Mouse (Mus musculus) hindbrain, embryonic 12.5 days (tissue): Measurements from ENCODE around the gene Pif1. TPM values are rescaled to one million over a fixed set of nuclear protein-coding genes. Genes with fewer than 3 reads are reported as not detected.

Experiments used
- ATAC-seq: fragments of 200-750 bp; cut with Nextera tagmentation; 2 replicates; pipeline ENCODE4 v1.8.0; 2017; ENCODE audit warnings: moderate TSS enrichment; ENCODE audit not compliant: low FRiP score
- H3K27ac ChIP-seq: fragments of 300-500 bp; sonication (generic); 2 replicates; pipeline ENCODE4 v1.5.1; 2016; ENCODE audit warnings: mild to moderate bottlenecking
- H3K27me3 ChIP-seq: fragments of 300-500 bp; sonication (generic); 2 replicates; pipeline ENCODE4 v1.6.1; 2016; ENCODE audit warnings: mild to moderate bottlenecking
- H3K36me3 ChIP-seq: fragments of 300-500 bp; sonication (generic); 2 replicates; pipeline ENCODE4 v1.6.1; 2016; ENCODE audit warnings: mild to moderate bottlenecking
- H3K4me1 ChIP-seq: fragments of 300-500 bp; sonication (generic); 2 replicates; pipeline ENCODE4 v1.6.1; 2016
- H3K4me2 ChIP-seq: fragments of 300-500 bp; sonication (generic); replicated peaks from 2 replicates; pipeline ENCODE4 v1.6.1; 2016; ENCODE audit warnings: mild to moderate bottlenecking
- H3K4me3 ChIP-seq: fragments of 300-500 bp; sonication (generic); 2 replicates; pipeline ENCODE4 v1.5.1; 2016; ENCODE audit warnings: mild to moderate bottlenecking
- H3K9ac ChIP-seq: fragments of 300-500 bp; sonication (generic); 2 replicates; pipeline ENCODE4 v1.6.1; 2016; ENCODE audit warnings: mild to moderate bottlenecking, moderate library complexity
- H3K9me3 ChIP-seq: fragments of 300-500 bp; sonication (generic); replicated peaks from 2 replicates; pipeline ENCODE4 v1.6.1; 2016; ENCODE audit warnings: mild to moderate bottlenecking
- WGBS: fragments of 180-500 bp; shearing (Covaris S2); methylation state at CpG from one replicate; pipeline ENCODE4 v1.1.7; 2016; 5-methylcytosine and 5-hydroxymethylcytosine counted together
- polyA plus RNA-seq: library from polyadenylated mRNA; unstranded; fragments of >200 nt; fragmentation: Nextera tagmentation; extraction: Ambion mirVana; gene quantifications from 2 replicates; pipeline ENCODE4 v1.2.1, GENCODE M21; 2016

Pif1 gene
- 13.9 and 16.5 TPM in 2 replicates for polyA plus RNA-seq

DNA sequence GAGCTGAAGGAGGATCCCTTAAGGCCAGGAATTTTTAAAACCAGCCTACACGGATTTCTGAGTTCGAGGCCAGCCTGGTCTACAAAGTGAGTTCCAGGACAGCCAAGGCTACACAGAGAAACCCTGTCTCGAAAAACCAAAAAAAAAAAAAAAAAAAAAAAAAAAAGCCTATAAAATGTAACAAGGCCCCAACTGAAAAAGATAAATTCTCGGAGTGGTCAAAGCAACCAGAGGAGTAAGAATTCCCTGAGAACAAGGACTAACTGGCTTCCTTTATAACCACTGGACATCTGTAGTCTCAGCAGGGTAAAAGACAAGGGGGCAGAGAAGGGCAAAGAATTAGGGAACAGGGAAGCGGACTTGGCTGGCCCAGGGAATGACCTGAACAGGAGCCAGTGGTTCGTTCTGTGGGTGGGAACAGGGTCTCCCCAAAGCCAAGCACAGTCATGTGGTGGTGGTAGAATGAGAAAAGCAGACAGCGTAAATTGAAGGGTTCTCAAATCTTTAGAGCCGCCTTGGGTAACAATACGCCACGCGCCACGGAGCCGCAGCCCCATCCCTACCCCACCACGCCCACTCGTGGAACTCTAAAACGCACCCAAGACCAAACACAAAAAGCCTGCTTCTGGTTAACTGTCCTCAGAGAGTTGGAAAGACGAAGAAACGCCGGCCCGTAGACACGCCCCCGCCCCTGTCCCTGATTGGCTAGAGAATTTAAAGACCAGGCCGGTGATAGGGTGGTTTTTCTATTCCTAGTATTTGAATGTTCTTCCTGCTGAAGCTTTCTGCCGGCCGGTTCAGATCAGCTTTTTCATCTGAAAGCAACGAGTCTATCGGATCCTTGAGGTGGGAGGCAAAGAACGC is at the start of gene Pif1:
TSS of gene Pif1 (plus strand) at position 755 of the 864 bp plus-strand sequence.
- ATAC-seq = peak; percentile 90
- Histone ChIP-seq H3K4me2 (peak within 1 kb of the TSS; percentile 100), H3K9me3 (no peaks in the 10 kb centered on the region), H3K4me1 (peaks cover 31% of the 10 kb centered on the region), H3K27me3 (no peaks in the 10 kb centered on the region), H3K36me3 (0 out of 2 replicates have a peak, but pooled peaks cover 2% of the 10 kb centered on the region), H3K9ac (peak within 1 kb of the TSS; percentile 78), H3K4me3 (peak within 1 kb of the TSS; percentile 64), H3K27ac (peak within 1 kb of the TSS; percentile 24)
- 10% methylated on average over 28 of the region's 28 CpGs for WGBS

DNA sequence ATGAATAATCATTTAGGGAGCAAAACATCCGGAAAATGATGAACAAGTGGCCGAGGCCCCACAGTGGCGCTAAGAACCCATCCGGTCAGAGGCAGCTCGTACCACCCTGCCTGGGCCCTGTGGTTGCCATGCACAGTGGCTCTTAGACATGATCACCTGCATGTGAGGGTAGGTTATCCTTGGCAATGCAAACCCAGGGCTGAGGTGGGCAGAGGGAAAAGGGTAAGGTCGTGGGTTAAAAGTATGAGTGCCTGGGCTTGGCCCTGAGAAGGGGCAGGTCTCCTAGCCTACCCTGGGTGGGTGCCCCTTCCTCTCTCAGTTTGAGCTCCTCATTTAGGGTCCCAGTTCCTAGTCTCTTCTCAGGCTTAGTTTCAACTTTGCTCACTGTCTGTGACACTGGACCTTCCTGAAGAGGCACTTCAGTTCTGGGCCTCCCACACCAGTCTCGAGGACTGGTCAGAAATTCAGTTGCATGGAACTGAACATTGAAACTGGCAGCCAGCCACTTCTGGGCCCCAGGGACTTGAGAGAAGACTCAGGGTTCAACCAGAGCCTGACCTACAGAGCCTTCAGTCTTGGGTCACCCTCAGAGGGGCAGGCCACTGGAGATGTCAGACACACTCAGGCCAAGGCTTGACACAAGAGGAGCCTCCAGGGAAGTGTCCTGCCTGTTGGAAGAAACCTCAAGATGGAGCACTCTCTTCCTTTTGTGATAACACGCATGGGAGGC is 48.9 kb upstream of the Pif1 start:
- 88% methylated on average over 8 of the region's 8 CpGs for WGBS
- Histone ChIP-seq H3K36me3 (no peaks in the 10 kb centered on the region), H3K27me3 (no peaks in the 10 kb centered on the region), H3K9me3 (no peaks in the 10 kb centered on the region), H3K27ac (no peak overlapping the region), H3K9ac (no peak overlapping the region), H3K4me1 (no peaks in the 10 kb centered on the region), H3K4me2 (no peak overlapping the region), H3K4me3 (no peak overlapping the region)
- ATAC-seq = no peak

DNA sequence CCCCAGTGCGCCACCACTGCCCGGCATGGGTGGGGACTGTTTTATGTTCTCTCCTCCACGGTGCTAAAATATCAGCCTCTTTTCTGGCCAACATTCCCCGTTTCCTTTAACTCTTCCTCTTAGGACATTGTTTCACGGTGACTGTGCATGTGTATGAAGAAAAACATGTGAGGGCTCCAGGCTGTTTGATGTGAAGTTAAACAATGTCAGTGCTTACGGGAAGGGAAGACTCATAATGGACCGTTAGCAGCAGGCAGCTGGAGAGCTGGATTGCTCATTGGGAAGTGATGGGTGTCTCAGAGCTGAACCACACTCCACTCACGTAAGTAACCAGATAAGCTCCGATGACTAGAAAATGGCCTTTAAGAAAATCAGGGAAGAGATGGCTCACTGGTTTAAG is 47.3 kb upstream of the Pif1 start:
- H3K4me2 ChIP-seq = no peak overlapping the region
- no peaks in the 10 kb centered on the region for H3K27me3 ChIP-seq
- H3K36me3 ChIP-seq = no peaks in the 10 kb centered on the region
- WGBS = 84% methylated on average over 9 of the region's 9 CpGs
- no peak overlapping the region for H3K9ac ChIP-seq
- no peaks in the 10 kb centered on the region for H3K4me1 ChIP-seq
- no peak overlapping the region for H3K27ac ChIP-seq
- ATAC-seq = no peak
- H3K4me3 ChIP-seq = no peak overlapping the region
- H3K9me3 ChIP-seq = no peaks in the 10 kb centered on the region

DNA sequence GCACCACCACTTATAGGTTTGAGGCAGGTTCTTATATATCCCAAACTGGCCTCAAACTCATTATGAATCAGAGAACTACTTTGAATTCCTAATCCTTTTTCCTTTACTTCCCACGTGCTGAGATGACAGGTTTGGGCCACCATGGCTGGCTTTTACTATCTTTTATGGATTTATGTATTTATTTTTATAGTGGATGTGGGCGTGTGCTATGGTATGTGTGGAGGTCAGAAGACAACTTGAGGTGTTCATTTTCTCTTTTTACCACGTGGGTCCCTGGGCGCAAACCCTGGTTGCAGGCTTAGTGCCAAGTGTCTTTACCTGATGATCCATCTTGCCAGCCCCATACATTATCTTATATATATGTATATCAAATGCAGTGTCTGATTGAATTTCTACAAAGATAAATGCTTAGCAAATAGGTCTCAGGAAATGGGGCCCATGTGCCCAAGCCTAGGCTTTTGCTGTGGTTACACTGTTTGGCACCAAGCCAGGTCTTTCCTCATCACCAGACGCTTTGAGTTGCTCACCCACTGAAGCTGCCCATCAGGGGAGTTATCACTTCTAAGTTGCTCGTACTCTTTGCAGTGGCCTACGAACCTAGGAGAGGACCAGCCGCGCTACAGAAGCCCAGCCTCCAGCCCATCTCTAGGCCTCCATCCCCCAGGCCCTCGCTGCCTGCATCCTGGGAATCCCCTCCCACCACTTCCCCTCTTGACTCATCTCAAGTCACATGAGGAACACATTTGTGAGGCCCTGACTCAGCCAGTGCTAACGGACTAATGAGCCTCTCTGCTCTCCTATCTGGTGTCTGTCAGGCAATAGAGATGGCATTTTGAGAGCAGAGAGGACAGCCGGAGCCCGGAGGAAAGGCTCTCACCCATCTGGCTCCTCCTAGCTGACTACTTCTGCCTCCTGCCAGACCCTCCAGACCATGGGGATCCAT is 45.6 kb upstream of the Pif1 start:
- no peak overlapping the region for H3K9ac ChIP-seq
- H3K4me2 ChIP-seq = no peak overlapping the region
- no peaks in the 10 kb centered on the region for H3K27me3 ChIP-seq
- H3K36me3 ChIP-seq = no peaks in the 10 kb centered on the region
- H3K9me3 ChIP-seq = no peaks in the 10 kb centered on the region
- H3K4me3 ChIP-seq = no peak overlapping the region
- H3K4me1 ChIP-seq = 0 out of 2 replicates have a peak, but pooled peaks cover 5% of the 10 kb centered on the region
- no peak for ATAC-seq
- 72% methylated on average over 13 of the region's 13 CpGs for WGBS
- H3K27ac ChIP-seq = no peak overlapping the region

DNA sequence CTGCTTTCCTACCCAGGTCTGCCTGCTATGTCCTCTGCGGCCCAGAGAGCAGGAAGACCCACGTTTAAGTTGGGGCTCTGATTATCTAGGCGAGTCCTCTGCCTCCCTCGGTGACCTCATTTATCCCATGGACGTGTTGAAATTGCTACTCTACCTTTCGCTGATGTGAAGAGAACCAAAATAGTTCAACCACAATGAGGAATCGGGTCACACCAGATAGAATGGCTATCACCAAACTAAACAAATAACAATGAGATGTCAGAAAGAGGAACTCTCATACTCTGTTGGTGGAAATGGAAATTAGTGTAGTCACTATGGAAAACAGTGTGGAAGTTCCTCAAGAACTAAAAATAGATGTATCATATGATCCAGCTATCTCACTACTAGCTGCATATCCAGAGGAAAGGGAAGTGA is 44.8 kb upstream of the Pif1 start:
- Histone ChIP-seq H3K27ac (no peak overlapping the region), H3K36me3 (no peaks in the 10 kb centered on the region)
- WGBS = 84% methylated on average over 7 of the region's 7 CpGs

DNA sequence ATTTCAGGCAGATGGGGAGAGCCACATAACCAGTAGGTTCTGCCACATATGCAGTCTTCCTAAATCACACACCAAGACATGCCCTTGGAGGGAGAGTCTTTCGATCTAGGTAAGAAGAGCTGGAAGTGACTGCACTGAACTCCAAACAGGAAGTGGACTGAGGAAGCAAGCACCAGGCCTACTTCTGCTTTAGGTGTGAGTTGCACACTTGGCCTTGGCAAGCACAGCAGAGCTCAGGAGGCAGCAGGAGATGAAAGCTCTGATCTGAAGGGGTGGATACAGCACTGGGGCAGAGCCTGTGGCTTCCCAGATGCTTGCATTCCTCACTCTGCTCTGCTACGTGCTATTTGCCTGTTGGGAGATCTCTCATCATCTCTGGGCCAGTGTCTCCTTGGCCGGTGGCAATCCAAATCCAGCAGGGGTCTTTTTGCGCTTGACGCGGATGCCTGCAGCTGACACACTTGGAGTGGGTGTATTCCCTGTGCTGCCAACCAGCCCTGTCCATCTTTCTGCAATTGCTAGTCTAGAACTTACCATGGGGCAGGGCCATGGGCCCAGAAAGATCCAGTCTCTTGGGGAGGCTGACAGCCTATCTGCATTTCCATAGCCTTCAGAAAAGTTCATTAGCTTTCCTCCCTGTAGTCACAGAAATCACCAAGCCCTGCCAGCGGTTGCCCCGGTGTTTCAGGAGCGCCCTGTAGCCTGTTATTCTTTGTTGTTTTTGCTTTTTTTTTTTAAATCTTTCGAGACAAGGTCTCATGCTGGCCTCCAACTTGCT is 41.1 kb upstream of the Pif1 start:
- Histone ChIP-seq H3K4me3 (no peak overlapping the region), H3K36me3 (no peaks in the 10 kb centered on the region), H3K9ac (no peak overlapping the region), H3K4me2 (no peak overlapping the region), H3K27ac (0 out of 2 replicates have a peak overlapping the region, but pooled peaks have one; percentile 0), H3K4me1 (peaks cover 31% of the 10 kb centered on the region), H3K27me3 (no peaks in the 10 kb centered on the region), H3K9me3 (no peaks in the 10 kb centered on the region)
- 56% methylated on average over 10 of the region's 10 CpGs for WGBS
- no peak for ATAC-seq

More for the DNA sequence above, 44.8 kb upstream of the Pif1 start:
- Histone ChIP-seq H3K9ac (no peak overlapping the region), H3K4me2 (no peak overlapping the region), H3K4me3 (no peak overlapping the region), H3K27me3 (no peaks in the 10 kb centered on the region), H3K9me3 (no peaks in the 10 kb centered on the region), H3K4me1 (0 out of 2 replicates have a peak, but pooled peaks cover 5% of the 10 kb centered on the region)
- ATAC-seq = no peak

DNA sequence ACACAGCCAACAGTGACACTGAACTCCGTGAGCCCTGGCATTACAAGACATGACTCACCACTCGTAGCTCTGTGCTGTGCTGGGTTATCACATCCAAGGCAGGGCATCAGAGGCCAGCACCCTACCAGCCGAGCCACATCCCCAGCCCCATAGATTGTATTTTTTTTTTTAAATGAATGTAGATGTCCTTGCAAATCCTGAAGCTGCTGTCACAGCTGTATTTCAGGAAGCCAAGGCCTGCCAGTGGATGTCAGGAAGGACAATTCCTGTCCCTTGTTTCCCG is 40.6 kb upstream of the Pif1 start:
- ATAC-seq = no peak
- no peak overlapping the region for H3K4me2 ChIP-seq
- H3K27ac ChIP-seq = no peak overlapping the region
- WGBS = 61% methylated on average over 4 of the region's 4 CpGs
- H3K27me3 ChIP-seq = no peaks in the 10 kb centered on the region
- H3K9me3 ChIP-seq = no peaks in the 10 kb centered on the region
- H3K4me1 ChIP-seq = peaks cover 36% of the 10 kb centered on the region
- no peaks in the 10 kb centered on the region for H3K36me3 ChIP-seq
- no peak overlapping the region for H3K9ac ChIP-seq
- H3K4me3 ChIP-seq = no peak overlapping the region

DNA sequence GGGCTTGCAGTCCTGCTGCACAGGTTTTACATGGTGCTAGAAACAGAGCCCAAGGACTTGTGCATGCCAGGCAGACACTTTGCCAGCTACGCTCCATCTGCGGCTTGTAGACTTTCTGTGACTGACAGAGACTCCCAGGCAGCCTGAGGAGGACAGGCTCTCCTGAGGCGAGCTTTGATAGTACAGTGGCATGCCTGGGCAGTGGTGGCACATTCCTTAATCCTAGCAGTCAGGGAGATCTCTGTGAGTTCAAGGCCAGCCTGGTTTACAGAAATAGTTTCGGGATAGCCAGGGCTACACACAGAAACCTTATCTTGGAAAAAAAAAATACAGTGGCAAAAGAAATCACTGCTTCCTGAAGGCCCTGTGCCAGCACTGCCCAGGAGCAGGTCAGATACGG is 39.8 kb upstream of the Pif1 start:
- Histone ChIP-seq H3K27me3 (no peaks in the 10 kb centered on the region), H3K4me2 (no peak overlapping the region), H3K9me3 (no peaks in the 10 kb centered on the region), H3K36me3 (no peaks in the 10 kb centered on the region), H3K9ac (no peak overlapping the region), H3K4me3 (no peak overlapping the region), H3K27ac (no peak overlapping the region), H3K4me1 (peaks cover 38% of the 10 kb centered on the region)
- WGBS = 86% methylated on average over 5 of the region's 5 CpGs
- ATAC-seq = no peak

DNA sequence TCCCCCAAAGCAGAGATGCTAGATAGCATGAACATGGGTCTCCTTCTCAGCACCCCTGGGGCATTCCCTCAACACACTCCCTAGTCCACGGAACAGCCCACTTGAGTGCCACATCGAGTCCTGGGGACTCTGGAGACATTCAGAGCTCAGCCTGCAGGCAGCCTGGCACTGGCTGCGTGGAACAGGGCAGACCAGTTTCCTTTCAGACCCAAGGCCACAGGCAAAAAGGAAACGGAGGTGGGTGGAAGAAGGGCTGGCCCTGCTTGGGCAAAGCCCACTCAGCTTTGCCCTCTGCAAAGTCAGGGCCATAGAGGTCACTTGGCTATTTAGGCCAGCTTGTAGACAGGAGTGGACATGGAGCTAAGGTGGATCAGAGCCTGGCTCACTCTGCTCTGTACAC is 39.1 kb upstream of the Pif1 start:
- 66% methylated on average over 4 of the region's 4 CpGs for WGBS
- Histone ChIP-seq H3K9ac (peak overlapping the region; percentile 23; the same call in 1 of the 2 replicates), H3K27ac (peak overlapping the region; percentile 71), H3K4me2 (no peak overlapping the region), H3K9me3 (no peaks in the 10 kb centered on the region), H3K4me3 (no peak overlapping the region), H3K4me1 (peaks cover 38% of the 10 kb centered on the region), H3K36me3 (no peaks in the 10 kb centered on the region), H3K27me3 (no peaks in the 10 kb centered on the region)
- ATAC-seq = no peak

DNA sequence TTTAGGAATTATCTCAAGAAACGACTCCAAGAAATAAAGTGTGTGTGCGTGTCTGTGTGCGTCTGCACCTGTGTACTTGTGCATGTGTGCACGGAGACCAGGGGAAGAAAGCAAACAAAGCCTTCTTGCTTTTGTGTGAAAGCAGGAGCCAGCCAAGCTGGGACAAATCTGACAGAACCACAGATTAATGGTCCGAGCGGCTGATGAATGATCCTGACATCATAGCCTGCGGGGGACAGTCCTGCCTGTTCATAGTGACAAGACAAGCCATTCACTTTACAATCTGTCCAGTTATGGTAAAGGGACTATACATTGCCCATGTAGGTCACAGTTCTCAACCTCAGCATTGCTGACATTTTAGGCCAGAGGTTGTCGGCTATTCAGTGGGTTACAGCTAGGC is 38.6 kb upstream of the Pif1 start:
- ATAC-seq = no peak
- WGBS = 48% methylated on average over 8 of the region's 8 CpGs

DNA sequence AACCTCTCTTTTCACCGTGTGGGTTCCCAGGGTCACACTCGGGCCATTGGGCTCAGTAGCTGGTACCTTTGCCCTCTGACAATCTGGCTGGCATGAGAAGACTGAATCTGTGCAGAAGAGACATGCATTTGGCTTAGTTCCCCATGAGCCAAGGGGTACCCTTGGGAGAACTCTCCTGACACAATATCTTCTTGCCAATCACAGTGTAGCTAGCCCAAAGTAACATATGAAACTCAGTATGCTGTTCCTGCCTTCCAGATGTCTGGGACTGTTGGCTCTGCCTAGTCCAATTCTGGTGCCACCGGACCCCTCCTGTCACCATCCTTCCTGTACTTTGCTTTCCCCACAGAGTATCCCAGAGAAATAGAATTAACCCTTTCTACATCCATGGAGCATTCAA is 37.8 kb upstream of the Pif1 start:
- H3K27ac ChIP-seq = no peak overlapping the region
- ATAC-seq = no peak
- H3K9me3 ChIP-seq = no peaks in the 10 kb centered on the region
- no peak overlapping the region for H3K9ac ChIP-seq
- no peak overlapping the region for H3K4me2 ChIP-seq
- H3K36me3 ChIP-seq = no peaks in the 10 kb centered on the region
- H3K27me3 ChIP-seq = no peaks in the 10 kb centered on the region
- 75% methylated on average over 3 of the region's 3 CpGs for WGBS
- peaks cover 38% of the 10 kb centered on the region for H3K4me1 ChIP-seq
- no peak overlapping the region for H3K4me3 ChIP-seq

More for the DNA sequence above, 38.6 kb upstream of the Pif1 start:
- Histone ChIP-seq H3K4me2 (no peak overlapping the region), H3K9ac (0 out of 2 replicates have a peak overlapping the region, but pooled peaks have one; percentile 23), H3K27ac (peak overlapping the region; percentile 71), H3K27me3 (no peaks in the 10 kb centered on the region), H3K4me1 (peaks cover 38% of the 10 kb centered on the region), H3K4me3 (no peak overlapping the region), H3K9me3 (no peaks in the 10 kb centered on the region), H3K36me3 (no peaks in the 10 kb centered on the region)
